Mouse (Mus musculus) macrophage (primary cell): ENCODE data around the gene Rbm39. TPM values are rescaled to one million over a fixed set of nuclear protein-coding genes. Genes with fewer than 3 reads are reported as not detected.
"Not testable (repeated sequence)": the region's sequence is repeated elsewhere in the genome, so short reads cannot be mapped to it uniquely, and the experiment has no call there.

Experiments used
- H3K27ac ChIP-seq: fragments of 350-480 bp; formaldehyde crosslinking; 2 replicates; pipeline ENCODE4 v1.9.0; 2021
- H3K36me3 ChIP-seq: fragments of 350-480 bp; formaldehyde crosslinking; 2 replicates; pipeline ENCODE4 v1.9.0; 2021; ENCODE audit errors: inconsistent target
- H3K4me3 ChIP-seq: fragments of 350-480 bp; formaldehyde crosslinking; 2 replicates; pipeline ENCODE4 v1.9.0; 2021; ENCODE audit errors: inconsistent target
- H3K79me2 ChIP-seq: fragments of 350-480 bp; formaldehyde crosslinking; 2 replicates; pipeline ENCODE4 v1.9.0; 2021; ENCODE audit errors: inconsistent target
- WGBS: methylation state at CpG from one replicate; pipeline ENCODE4 v1.1.7; 2026; ENCODE audit warnings: inconsistent platforms; ENCODE audit not compliant: missing documents; 5-methylcytosine and 5-hydroxymethylcytosine counted together
- polyA plus RNA-seq: library from polyadenylated mRNA; stranded (reverse); fragments of 250-400 nt; gene quantifications from 3 replicates; pipeline ENCODE4 v1.2.4, GENCODE M21; 2018; ENCODE audit warnings: inconsistent platforms

Gene Rbm39
- polyA plus RNA-seq, 1 experiment from 2014 or later = 203 TPM

DNA sequence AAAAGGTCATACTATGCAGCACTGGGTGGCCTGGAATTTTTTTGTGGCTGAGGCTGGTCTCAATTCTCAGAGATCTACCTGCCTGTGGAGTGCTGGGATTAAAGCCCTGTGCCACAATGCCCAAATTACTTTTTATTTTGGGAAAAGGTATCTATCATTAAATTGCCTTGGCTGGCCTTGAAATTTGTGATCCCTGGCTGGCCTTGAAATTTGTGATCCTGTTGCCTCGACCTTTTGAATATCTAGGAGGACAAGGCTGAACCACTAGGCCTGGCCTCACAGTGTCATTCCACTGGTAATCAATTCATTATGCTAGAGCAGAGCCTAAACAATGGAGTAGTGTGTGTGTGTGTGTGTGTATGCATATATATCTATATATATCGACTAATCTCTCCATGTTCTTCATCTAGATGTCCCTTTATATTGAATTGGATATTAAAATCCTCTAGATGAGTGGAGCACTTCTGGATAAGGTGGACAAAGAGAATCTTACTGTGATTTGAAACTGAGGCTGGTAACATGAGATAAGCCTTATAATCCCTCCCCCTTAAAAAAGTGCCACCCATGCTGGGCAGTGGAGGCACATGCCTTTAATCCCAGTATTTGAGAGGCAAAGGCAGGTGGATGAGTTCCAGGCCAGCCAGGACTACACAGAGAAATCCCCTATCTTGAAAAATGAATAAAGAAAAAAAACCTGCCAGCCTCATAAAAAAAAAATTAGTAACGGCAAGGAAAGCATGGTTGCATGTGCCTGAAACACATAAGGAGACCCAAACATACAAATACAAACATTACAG is 13.2 kb upstream of the Rbm39 start:
- Histone ChIP-seq H3K4me3 (no peak overlapping the region), H3K27ac (no peak overlapping the region), H3K36me3 (no peaks in the 10 kb centered on the region), H3K79me2 (peaks cover 13% of the 10 kb centered on the region)
- WGBS = 93% methylated on average over 3 of the region's 3 CpGs

DNA sequence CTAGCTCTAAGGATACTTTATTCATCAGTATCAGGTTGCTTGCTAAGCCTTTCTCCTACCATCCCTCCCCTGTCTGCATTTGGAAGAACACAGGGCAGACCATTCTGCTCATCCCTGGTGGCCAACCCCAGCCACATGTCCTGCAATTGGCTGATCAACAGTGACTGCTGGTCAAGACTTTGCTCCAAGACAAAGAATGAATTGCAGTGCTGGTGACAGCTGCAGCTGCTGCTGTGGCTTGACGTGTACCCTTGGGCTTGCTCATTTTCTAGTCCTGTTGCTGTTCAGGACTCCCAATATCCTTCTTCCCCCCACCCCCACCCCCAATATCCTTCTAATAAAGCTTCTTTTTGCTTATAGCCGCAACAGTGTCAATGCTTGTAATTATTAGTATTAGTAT is 12.0 kb upstream of the Rbm39 start:
- Histone ChIP-seq H3K4me3 (no peak overlapping the region), H3K36me3 (no peaks in the 10 kb centered on the region), H3K27ac (no peak overlapping the region), H3K79me2 (peaks cover 1% of the 10 kb centered on the region)
- WGBS = 88% methylated on average over 2 of the region's 2 CpGs

DNA sequence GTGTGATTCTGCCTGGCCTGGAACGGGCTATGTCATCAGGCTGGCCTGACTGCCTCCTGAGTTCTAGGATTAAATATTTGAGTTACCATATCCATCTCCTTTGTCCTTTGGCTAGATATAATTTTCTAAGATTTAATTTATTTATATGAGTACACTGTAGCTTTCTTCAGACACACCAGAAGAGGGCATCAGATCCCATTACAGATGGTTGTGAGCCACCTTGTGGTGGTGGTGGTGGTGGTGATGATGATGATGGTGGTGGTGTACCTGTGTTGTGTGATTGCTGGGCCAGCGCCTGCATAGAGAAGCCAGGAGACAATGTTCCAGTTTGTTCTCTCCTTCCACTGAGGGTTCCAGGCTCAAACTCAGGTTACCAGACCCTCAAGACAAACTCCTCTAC is 11.5 kb upstream of the Rbm39 start:
- no peak overlapping the region for H3K27ac ChIP-seq
- 90% methylated on average over 2 of the region's 2 CpGs for WGBS
- no peaks in the 10 kb centered on the region for H3K36me3 ChIP-seq

DNA sequence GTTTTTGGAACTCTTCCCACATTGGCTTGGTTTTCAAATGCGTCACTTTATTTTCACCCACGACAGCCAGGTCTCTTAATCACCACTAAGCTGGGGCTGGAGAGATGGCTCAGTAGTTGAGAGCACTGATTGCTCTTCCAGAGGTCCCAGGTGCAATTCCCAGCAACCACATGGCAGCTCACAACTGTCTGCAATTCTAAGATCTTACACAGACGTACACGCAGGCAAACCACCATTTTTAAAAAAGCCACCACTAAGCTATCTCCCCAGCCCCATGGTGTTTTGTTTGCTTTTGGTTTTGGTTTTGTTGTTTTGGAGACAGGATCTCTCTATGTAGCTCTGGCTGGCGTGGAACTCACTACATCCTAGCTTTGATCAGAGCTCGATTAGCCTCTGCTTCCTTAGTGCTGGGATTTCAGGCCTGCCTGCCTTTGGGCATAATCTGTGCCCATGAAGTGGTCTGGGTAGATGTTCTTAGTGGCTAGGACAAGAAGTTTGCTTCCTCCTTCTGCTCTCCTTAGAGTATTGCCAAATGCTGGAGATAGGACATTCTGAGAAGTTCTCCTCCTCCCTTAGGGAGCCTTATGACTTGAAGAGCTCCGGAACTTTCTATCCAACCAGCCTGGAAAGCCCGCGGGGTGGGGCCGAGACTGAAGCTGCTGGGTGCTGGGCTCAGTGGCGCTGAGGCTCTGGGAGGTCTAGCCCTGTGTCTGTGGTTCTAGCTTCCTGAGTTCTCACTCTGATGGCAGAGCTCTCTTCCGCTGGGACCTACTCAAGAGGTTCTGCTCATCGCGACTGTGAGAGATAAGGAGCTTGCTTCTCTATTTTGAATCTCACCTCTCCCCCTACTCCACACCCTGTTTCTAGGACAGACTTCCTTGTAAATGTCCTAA is 10.2 kb upstream of the Rbm39 start:
- peak overlapping the region; percentile 87 for H3K27ac ChIP-seq
- no peaks in the 10 kb centered on the region for H3K79me2 ChIP-seq
- 9% methylated on average over 12 of the region's 14 CpGs for WGBS
- no peaks in the 10 kb centered on the region for H3K36me3 ChIP-seq
- no peak overlapping the region; the same call in 1 of the 2 replicates for H3K4me3 ChIP-seq

More for the DNA sequence above, 11.5 kb upstream of the Rbm39 start:
- no peak overlapping the region for H3K4me3 ChIP-seq
- no peaks in the 10 kb centered on the region for H3K79me2 ChIP-seq

DNA sequence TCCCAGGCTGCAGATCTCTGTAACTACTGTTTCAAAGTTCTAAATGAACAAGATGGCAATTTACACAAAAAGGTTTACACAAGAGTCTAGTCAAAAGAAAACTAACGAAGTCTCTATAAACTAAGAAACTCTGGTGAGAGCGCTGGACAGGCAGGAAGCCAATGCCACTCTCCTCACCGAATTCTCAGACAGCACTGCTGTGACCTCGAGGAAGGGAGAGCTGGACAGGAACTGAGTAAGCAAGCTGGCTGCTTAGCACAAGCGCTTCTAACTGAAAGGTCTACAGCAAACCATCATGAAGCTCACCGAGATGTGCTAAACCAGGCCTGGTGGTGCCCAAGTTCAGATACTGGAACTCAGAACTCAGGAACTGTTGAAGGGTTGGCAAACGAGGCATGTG is 9.2 kb upstream of the Rbm39 start:
- H3K4me3 ChIP-seq, H3K79me2 ChIP-seq, H3K36me3 ChIP-seq: not testable (repeated sequence)
- WGBS = 48% methylated on average over 7 of the region's 7 CpGs
- H3K27ac ChIP-seq = peak overlapping the region; percentile 87

DNA sequence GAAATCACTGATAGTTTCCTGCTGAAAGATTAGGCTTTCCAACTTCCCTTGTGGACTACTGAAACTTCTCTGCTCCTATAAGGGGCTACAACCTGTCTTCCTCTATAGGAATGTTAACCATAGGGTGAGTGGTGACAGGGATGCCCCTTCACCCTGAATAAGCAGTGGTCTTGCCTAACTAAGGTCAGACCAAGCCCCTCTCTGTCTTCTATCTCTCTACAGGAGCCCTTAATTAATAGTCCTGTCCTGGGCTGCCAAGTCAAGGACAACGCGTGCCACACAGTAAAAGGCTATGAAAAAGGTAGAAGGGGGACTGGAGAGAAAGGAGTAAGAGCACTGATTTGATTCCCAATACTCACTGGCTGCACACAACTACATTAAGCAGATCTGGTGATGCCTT is 1.6 kb upstream of the Rbm39 start:
- peaks cover 21% of the 10 kb centered on the region; the same call in 1 of the 2 replicates for H3K36me3 ChIP-seq
- peaks cover 31% of the 10 kb centered on the region for H3K79me2 ChIP-seq
- H3K27ac ChIP-seq = peak overlapping the region; percentile 96
- no peak overlapping the region for H3K4me3 ChIP-seq
- 95% methylated on average over 2 of the region's 2 CpGs for WGBS

DNA sequence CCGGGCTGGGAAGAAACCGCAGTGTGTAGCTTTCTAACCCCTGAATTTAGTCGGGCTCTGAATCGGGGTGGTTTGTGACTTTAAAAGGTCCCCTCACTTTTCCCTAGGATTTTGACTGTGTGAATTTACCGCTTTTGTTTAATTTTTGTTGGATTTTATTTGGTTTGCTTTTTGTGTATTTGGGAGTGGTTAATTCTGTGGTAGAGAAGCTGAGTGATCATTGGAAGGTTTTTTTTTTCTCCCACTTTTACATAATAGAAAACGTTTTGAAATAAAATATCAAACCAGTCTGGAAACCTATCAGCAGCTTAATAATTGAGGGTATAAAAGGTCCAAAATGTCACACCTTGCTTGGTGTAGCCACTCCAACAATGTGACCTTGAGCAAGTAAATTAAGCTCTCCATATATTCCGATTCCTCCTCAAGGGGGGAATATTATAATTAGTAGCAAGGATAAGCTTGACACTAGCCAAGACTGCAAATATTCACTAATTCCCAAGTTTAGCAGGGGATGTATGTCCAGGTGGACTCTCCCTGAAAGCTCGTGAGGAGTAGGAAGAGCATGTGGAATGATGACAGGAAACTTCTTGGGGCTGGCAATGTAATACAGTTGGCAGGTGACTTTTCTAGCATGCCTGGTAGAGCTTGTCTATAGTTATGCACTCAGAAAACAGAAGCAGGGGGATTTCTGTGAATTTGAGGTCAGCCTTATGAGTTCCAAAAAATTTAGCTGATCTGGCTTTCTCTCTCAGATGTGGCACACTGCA is 969 bp upstream of the Rbm39 start:
- 5% methylated on average over 8 of the region's 8 CpGs for WGBS
- peak overlapping the region; percentile 93 for H3K4me3 ChIP-seq
- peak overlapping the region; percentile 96 for H3K27ac ChIP-seq
- peaks cover 26% of the 10 kb centered on the region for H3K36me3 ChIP-seq
- peaks cover 37% of the 10 kb centered on the region for H3K79me2 ChIP-seq

DNA sequence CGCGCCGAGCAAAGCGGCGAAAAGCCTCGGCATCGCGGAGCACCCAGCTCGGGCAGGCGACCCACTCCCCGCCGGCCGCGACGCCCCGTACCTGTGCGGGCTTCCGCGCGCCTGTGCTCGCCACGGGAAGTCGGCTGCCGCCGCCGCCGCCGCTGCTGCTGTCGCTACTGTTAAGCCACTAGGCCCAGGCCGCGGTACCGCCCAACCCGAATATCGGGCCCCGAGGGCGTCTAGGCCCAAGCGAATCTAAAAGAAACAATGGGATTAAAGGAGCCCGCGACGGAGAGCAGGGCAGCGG is 293 bp downstream of the Rbm39 start:
- H3K4me3 ChIP-seq = peak overlapping the region; percentile 93
- H3K36me3 ChIP-seq = peaks cover 38% of the 10 kb centered on the region
- H3K27ac ChIP-seq = peak overlapping the region; percentile 96
- peaks cover 49% of the 10 kb centered on the region for H3K79me2 ChIP-seq
- WGBS = 0% methylated on average over 27 of the region's 41 CpGs

DNA sequence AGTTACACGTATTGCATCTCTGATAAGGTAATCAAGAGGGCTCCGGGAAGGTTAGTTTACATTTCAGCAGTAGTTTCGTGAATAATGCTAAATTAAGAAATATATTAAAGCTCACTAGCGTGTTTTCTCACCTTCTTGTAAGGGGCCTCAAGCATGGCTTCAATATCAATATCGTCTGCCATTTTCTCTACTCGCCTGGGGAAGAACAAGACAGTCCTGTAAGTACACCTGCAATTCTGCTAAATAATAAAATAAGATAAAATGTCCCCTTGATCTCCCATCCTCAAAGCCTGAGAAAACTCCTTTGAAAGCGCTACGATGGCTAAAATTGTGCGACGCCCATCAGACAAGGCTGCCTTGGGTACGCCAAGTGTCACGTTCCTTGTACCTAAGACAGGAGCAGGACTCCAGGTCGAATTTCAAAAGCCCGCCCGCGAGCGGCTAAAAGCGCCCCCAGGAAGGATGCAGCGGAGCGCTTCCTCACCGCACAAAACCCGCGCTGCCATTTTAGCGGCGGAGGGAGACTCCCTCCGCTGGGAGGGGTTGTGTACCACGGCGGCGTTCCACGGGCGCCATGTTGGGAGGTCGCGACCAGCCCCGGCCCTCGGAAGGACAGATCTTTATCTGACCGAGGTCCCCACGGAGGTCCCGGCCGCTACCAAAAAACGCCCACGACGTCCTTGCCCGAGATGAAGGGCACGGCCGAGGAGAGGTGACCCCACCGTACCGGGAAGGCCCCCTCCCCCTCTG is 817 bp downstream of the Rbm39 start:
- H3K36me3 ChIP-seq = peaks cover 43% of the 10 kb centered on the region
- H3K4me3 ChIP-seq = peak overlapping the region; percentile 93
- peak overlapping the region; percentile 96 for H3K27ac ChIP-seq
- under 1% methylated on average over 47 of the region's 47 CpGs for WGBS
- H3K79me2 ChIP-seq = peaks cover 54% of the 10 kb centered on the region

DNA sequence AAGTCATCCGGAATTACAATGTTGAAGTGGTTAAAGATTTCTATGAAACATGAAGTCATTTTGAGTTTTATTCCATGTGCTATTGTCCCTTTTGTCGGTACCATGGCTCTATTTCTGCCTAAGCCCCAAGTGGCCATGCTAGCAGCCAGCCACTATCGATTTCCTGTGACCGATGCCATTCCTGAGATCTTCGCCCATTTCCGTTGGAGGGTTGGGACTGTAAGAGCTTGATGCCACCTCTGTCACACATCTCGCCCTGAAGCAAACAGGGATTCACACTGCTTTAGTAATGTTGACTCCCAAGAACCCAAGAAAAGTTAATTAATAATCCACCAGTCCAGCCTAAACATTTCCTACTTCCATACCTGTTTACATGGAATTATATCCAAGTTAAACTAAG is 2.4 kb downstream of the Rbm39 start:
- Histone ChIP-seq H3K4me3 (peak overlapping the region; percentile 93; the same call in 1 of the 2 replicates), H3K36me3 (peaks cover 58% of the 10 kb centered on the region), H3K27ac (no peak overlapping the region), H3K79me2 (peaks cover 70% of the 10 kb centered on the region)
- 47% methylated on average over 7 of the region's 7 CpGs for WGBS

DNA sequence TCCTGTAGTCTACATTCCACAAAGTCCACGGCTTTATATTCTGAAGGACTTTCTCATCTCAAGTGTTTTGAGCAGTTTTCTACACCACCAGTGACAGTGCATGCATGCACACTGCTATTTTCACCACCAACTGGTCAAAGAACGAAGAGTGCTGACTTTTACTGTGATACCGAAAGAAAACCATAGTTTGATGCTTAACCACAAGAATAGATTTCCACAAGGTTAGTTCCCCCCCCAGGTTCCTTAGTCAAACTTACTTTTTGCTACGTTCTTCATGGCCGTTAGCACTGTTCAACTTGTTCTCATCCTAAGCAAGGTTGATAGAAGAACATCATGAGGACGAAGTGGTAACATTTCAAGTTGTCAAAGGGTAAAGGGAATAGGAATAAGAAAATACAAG is 3.0 kb downstream of the Rbm39 start:
- no peak overlapping the region for H3K27ac ChIP-seq
- peaks cover 64% of the 10 kb centered on the region for H3K36me3 ChIP-seq
- H3K79me2 ChIP-seq = peaks cover 76% of the 10 kb centered on the region
- WGBS = 34% methylated on average over 6 of the region's 6 CpGs
- H3K4me3 ChIP-seq = no peak overlapping the region

DNA sequence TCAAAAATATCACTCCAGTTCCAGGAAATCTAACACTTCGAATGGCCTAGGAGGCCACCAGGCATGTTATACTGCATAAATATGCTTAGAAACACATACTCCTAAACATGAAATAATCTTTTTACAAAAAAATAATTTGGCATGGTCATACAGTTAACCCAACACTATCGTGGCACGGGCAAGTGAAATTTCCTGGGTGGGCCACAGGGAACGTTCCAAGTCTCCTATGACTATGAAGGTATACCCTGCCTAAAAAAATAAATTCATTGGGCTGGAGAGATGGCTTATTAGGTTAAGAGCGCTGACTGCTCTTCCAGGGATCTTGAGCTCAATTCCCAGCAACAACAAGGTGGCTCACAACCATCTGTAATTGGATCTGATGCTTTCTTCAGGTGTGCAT is 13.5 kb downstream of the Rbm39 start:
- WGBS = 89% methylated on average over 5 of the region's 5 CpGs
- H3K79me2 ChIP-seq = peaks cover 100% of the 10 kb centered on the region
- no peak overlapping the region for H3K4me3 ChIP-seq
- H3K27ac ChIP-seq = no peak overlapping the region
- peaks cover 83% of the 10 kb centered on the region for H3K36me3 ChIP-seq

DNA sequence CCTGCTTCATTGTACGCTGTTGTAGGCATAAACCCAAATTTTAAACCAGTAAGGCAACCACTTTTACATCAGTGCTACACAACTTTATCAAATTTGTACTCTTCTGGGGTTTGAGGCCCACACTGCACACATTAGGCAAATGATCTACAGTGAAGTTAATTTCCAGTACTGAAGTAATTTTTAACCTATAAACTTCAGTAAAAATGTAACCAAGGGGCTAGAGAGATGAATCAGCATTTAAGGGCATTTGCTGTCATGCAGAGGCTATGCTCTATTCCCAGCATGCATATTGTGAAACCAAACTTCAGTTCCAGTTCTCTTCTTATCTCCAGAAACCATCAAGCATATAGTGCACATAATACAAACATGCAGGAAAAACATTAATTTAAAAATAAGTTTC is 14.6 kb downstream of the Rbm39 start:
- H3K4me3 ChIP-seq = no peak overlapping the region
- H3K36me3 ChIP-seq = peaks cover 89% of the 10 kb centered on the region
- 100% methylated on average over 1 of the region's 1 CpGs for WGBS
- H3K79me2 ChIP-seq = peaks cover 100% of the 10 kb centered on the region
- H3K27ac ChIP-seq = no peak overlapping the region

DNA sequence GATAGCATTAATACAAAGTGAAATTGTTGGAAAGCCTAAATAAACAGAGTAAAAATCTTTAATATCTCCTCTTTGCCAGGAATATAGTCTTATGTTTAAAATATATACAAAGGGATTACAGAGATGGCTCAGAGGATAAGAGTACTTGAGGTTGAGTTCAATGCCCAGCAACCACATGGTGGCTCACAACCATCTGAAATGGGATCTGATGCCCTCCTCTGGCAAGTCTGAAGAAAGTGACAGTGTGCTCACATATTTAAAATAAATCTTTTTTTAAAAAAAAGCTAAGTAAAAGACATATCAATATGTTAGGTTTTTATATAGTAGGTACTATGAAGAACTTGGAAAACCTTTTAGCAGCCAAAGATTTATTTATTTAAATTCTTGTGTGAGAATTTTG is 28.5 kb downstream of the Rbm39 start:
- no peak overlapping the region for H3K27ac ChIP-seq
- peaks cover 68% of the 10 kb centered on the region for H3K36me3 ChIP-seq
- peaks cover 83% of the 10 kb centered on the region for H3K79me2 ChIP-seq
- H3K4me3 ChIP-seq = no peak overlapping the region
